Mouse (Mus musculus): ENCODE data around the gene Ticam1. TPM values are rescaled to one million over a fixed set of nuclear protein-coding genes. Genes with fewer than 3 reads are reported as not detected.
A peak's percentile ranks its signal among the peaks of the same experiment; 100 is the strongest.

The Ticam1 gene
- total and polyA plus RNA-seq, 3 experiments, result 6.4 to 18.6 (median 17.6) TPM

GRCm38 (mm10) chr17:56269741-56270140 is 6.8 kb downstream of the Ticam1 start:
- no peak for DNase-seq (ENCODE audit: extremely low read depth)
- in situ Hi-C loops (cut with MboI; ENCODE audit: low pct_ligation_motif_present, low pct_unique_long_range_greater_than_20kb, low sequenced_read_pairs) (no loop called here), dilution Hi-C loops (cut with MboI; ENCODE audit: extremely low pct_ligation_motif_present, extremely low pct_unique_long_range_greater_than_20kb, low sequenced_read_pairs) (no loop called here)
- H3K27me3 ChIP-seq (replicated peaks), result no peaks in the 10 kb centered on the region
- peak overlapping the region; percentile 82 for H3K27ac ChIP-seq (ENCODE audit: insufficient read depth, low read depth)
- H3K9ac ChIP-seq (ENCODE audit: insufficient read depth, low read depth), result 0 out of 2 replicates have a peak overlapping the region, but pooled peaks have one; percentile 67
- H3K4me2 ChIP-seq (ENCODE audit: insufficient read depth, low read depth, poor library complexity, severe bottlenecking), result no peak overlapping the region
- H3K9me3 ChIP-seq (replicated peaks; ENCODE audit: low read length), result no peaks in the 10 kb centered on the region
- peaks cover 40 to 51% of the 10 kb centered on the region in 2 experiments for H3K36me3 ChIP-seq (replicated peaks in 1 of 2; ENCODE audit: control insufficient read depth in 1 of 2, insufficient read depth in 1 of 2, low read length in 1 of 2)
- H3K4me3 ChIP-seq (replicated peaks in 1 of 3; ENCODE audit: low read depth in 2 of 3, low read length in 2 of 3, poor library complexity in 1 of 3), result no peak overlapping the region
- peaks cover 29 to 76% of the 10 kb centered on the region in 2 experiments for H3K4me1 ChIP-seq (ENCODE audit: control insufficient read depth in 1 of 2, insufficient read depth in 2 of 2)
- peaks cover 31% of the 10 kb centered on the region for H3K79me2 ChIP-seq (replicated peaks; ENCODE audit: control insufficient read depth, extremely low read depth, insufficient read depth, poor library complexity, severe bottlenecking)
- TF ChIP-seq SMC3 (IDR thresholded peaks at IDR 0.05; ENCODE audit: low read depth, low read length) (no peak), NRF1 (IDR thresholded peaks at IDR 0.05; ENCODE audit: low read depth, low read length) (no peak), USF2 (conservative IDR thresholded peaks at IDR 0.05; ENCODE audit: low read depth, low read length) (no peak), ZC3H11A (IDR thresholded peaks at IDR 0.05; ENCODE audit: low read depth, low read length) (no peak), IRF4 (IDR thresholded peaks at IDR 0.05; ENCODE audit: low read depth, low read length) (no peak), TCF12 (IDR thresholded peaks at IDR 0.05; ENCODE audit: low read depth, low read length) (0 out of 2 replicates have a peak, but pooled peaks have one; percentile 16)

DNA sequence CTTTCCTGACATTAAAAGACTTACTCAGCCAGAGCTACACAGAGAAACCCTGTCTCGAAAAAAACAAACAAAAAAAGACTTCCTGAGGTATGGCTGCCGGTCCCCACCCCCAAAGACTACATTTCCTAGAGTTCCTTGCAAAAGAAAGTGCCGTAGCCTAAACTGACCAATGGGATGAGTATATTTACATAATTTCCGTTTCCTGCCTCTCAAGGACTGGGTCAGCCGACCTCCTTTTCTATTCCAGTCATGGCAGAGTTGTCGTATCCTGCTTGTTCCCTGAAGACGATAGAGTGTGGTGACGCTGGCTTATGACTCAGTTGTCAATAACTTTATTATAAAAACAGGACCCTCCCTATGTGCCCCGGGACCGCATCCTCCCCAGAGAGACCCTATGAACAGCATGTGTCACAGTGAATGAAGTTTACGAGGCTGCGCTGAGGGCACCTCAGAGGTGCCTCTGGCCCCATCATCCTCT is 7.4 kb downstream of the Ticam1 start:
- in situ Hi-C loops (cut with MboI; ENCODE audit: low pct_ligation_motif_present, low pct_unique_long_range_greater_than_20kb, low sequenced_read_pairs) (no loop called here), dilution Hi-C loops (cut with MboI; ENCODE audit: extremely low pct_ligation_motif_present, extremely low pct_unique_long_range_greater_than_20kb, low sequenced_read_pairs) (no loop called here)
- peak overlapping the region; percentile 67 for H3K9ac ChIP-seq (ENCODE audit: insufficient read depth, low read depth)
- H3K79me2 ChIP-seq (replicated peaks; ENCODE audit: control insufficient read depth, extremely low read depth, insufficient read depth, poor library complexity, severe bottlenecking), result peaks cover 26% of the 10 kb centered on the region
- no peaks in the 10 kb centered on the region for H3K27me3 ChIP-seq (replicated peaks)
- peak; percentile 87 for DNase-seq (ENCODE audit: extremely low read depth)
- H3K4me3 ChIP-seq (replicated peaks in 1 of 3; ENCODE audit: low read depth in 2 of 3, low read length in 2 of 3, poor library complexity in 1 of 3), result peak overlapping the region in 1 of 3 experiments; percentile 42
- peak overlapping the region; percentile 35; the same call in 1 of the 2 replicates for H3K4me2 ChIP-seq (ENCODE audit: insufficient read depth, low read depth, poor library complexity, severe bottlenecking)
- TF ChIP-seq NRF1 (IDR thresholded peaks at IDR 0.05; ENCODE audit: low read depth, low read length) (peak; percentile 29; the same call in 1 of the 2 replicates), IRF4 (IDR thresholded peaks at IDR 0.05; ENCODE audit: low read depth, low read length) (0 out of 2 replicates have a peak, but pooled peaks have one; percentile 17), MYC (IDR thresholded peaks at IDR 0.05; ENCODE audit: low read depth, low read length) (no peak), ZNF384 (IDR thresholded peaks at IDR 0.05; ENCODE audit: low read depth, low read length) (peak; percentile 52; the same call in 1 of the 2 replicates), BHLHE40 (IDR thresholded peaks at IDR 0.05; ENCODE audit: low read depth, low read length) (peak; percentile 70), ELF1 (IDR thresholded peaks at IDR 0.05; ENCODE audit: low read depth, low read length) (peak; percentile 70), KAT2A (IDR thresholded peaks at IDR 0.05; ENCODE audit: insufficient replicate concordance, low read length) (peak; percentile 73; the same call in 1 of the 2 replicates), MEF2A (IDR thresholded peaks at IDR 0.05; ENCODE audit: borderline replicate concordance, low read depth, low read length) (0 out of 2 replicates have a peak, but pooled peaks have one; percentile 45), MAZ (IDR thresholded peaks at IDR 0.05; ENCODE audit: low read depth, low read length) (no peak), MAX (IDR thresholded peaks at IDR 0.05; ENCODE audit: low read length) (no peak), HCFC1 (IDR thresholded peaks at IDR 0.05; ENCODE audit: low read depth, low read length) (peak; percentile 92), CHD1 (IDR thresholded peaks at IDR 0.05; ENCODE audit: low read depth, low read length) (no peak), POLR2A (IDR thresholded peaks at IDR 0.05; ENCODE audit: low read depth, low read length) (peak; percentile 70), EP300 (IDR thresholded peaks at IDR 0.05; ENCODE audit: low read length) (0 out of 2 replicates have a peak, but pooled peaks have one; percentile 35), CHD2 (IDR thresholded peaks at IDR 0.05; ENCODE audit: low read length) (peak; percentile 77), TCF12 (IDR thresholded peaks at IDR 0.05; ENCODE audit: low read depth, low read length) (0 out of 2 replicates have a peak, but pooled peaks have one; percentile 49), ETS1 (conservative IDR thresholded peaks at IDR 0.05; ENCODE audit: low read depth, low read length) (peak; percentile 41), ZMIZ1 (IDR thresholded peaks at IDR 0.05; ENCODE audit: low read depth, low read length) (peak; percentile 72), POLR2AphosphoS2 (IDR thresholded peaks at IDR 0.05; ENCODE audit: low read depth, low read length) (peak; percentile 96)
- H3K27ac ChIP-seq (ENCODE audit: insufficient read depth, low read depth), result peak overlapping the region; percentile 82
- peaks cover 28 to 76% of the 10 kb centered on the region in 2 experiments for H3K4me1 ChIP-seq (ENCODE audit: control insufficient read depth in 1 of 2, insufficient read depth in 2 of 2)
- H3K9me3 ChIP-seq (replicated peaks; ENCODE audit: low read length), result no peaks in the 10 kb centered on the region
- peaks cover 38 to 47% of the 10 kb centered on the region in 2 experiments for H3K36me3 ChIP-seq (replicated peaks in 1 of 2; ENCODE audit: control insufficient read depth in 1 of 2, insufficient read depth in 1 of 2, low read length in 1 of 2)

Data from CH12.LX (cell line).